Mouse (Mus musculus) C2C12 (cell line): Measurements from ENCODE around the gene Mark3.
"Not testable (repeated sequence)": the region's sequence is repeated elsewhere in the genome, so short reads cannot be mapped to it uniquely, and the experiment has no call there.

Source experiments
- CEBPB ChIP-seq: IDR thresholded peaks from one replicate; pipeline ENCODE4 v1.6.1; 2011; ENCODE audit warnings: low read depth, mild to moderate bottlenecking, control low read depth, moderate library complexity
- CTCF ChIP-seq: IDR thresholded peaks from one replicate; pipeline ENCODE4 v1.5.1; 2011; ENCODE audit not compliant: control insufficient read depth, insufficient read depth, insufficient read length
- FOSL1 ChIP-seq: IDR thresholded peaks from one replicate; pipeline ENCODE4 v1.8.0; 2011; ENCODE audit warnings: mild to moderate bottlenecking, low read length; ENCODE audit not compliant: poor library complexity, insufficient read depth, severe bottlenecking

GRCm38 (mm10) chr12:111661554-111661953, 87.2 kb downstream of the Mark3 start:
- not testable (repeated sequence) for TF ChIP-seq CEBPB, CTCF, FOSL1
